Mouse (Mus musculus) embryo, embryonic 11 days (tissue): ENCODE data around the gene Cpsf6.

ENCODE experiments used
- DNase-seq: peaks from one replicate; pipeline ENCODE4 v3.0.0-alpha.2; 2015

Gene Cpsf6

DNA sequence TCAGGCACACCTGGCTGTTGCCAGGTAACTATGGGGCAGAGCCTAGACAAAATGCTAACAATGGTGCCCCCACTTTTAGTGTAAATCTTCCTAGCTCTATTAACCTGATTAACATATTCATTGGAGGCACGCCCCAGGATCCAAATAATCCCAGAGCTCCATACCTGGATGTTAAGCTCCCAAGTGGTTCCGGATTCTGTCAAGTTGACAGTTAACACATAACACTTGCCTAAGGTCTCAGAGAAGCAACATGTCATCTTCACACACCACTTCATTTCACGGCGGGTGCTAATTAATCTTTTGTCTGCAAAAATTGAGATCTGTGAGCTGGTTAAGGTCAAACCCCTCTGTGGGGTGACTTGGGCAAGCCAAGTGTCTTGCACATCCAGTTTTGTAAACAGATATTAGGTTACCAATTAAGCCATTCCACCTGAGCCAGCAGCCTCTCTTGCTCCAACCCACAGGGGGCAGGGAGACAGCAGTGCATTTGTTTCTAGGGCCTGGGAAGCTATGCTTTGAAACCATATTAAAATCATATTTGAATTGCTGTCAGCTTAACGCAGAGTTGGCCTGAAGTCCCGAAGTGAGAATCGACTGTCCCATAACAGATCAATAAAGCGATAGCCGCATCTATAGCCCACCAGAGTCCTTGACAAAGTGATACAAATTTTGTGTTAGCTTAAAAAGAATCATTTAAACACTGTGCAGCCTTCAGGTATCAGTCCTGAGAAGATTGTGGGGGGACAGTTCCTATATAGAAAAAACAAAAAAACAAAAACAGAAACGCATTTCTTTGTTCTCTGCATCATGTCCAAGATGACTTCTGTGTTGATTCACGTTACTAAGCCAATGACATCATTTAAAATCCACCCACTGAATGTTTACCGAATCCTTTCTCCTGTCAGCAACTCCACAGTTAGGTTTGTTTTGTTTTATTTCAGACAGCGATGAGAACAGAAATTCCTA, 34.0 kb upstream of the Cpsf6 start:
- DNase-seq, result no peak

DNA sequence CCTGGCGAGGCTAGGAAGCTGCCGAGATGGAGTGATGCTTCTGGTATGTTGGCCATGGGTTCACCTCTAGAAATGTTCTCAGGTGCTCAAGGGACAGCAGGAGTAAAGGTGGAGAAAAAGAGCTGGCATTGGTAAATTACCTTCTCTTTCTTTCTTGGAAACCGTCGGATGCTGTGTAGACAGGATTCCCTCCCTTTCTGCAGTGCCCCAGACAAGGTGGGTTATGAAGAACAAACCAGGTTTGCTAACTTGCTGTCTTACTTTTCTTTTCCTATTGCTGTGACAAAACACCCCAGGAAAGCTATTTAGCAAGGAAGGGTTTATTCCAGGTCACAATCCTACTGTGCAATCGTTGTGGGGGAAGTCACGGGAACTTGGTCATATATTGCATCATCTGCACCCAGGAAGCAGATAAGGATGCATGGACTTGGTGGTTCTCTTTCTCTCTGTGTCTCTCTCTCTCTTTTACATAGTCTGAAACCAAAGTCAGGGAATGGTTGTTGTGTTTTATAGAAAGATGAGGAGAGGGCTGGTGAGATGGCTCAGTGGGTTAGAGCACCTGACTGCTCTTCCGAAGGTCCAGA, 32.8 kb upstream of the Cpsf6 start:
- no peak for DNase-seq

DNA sequence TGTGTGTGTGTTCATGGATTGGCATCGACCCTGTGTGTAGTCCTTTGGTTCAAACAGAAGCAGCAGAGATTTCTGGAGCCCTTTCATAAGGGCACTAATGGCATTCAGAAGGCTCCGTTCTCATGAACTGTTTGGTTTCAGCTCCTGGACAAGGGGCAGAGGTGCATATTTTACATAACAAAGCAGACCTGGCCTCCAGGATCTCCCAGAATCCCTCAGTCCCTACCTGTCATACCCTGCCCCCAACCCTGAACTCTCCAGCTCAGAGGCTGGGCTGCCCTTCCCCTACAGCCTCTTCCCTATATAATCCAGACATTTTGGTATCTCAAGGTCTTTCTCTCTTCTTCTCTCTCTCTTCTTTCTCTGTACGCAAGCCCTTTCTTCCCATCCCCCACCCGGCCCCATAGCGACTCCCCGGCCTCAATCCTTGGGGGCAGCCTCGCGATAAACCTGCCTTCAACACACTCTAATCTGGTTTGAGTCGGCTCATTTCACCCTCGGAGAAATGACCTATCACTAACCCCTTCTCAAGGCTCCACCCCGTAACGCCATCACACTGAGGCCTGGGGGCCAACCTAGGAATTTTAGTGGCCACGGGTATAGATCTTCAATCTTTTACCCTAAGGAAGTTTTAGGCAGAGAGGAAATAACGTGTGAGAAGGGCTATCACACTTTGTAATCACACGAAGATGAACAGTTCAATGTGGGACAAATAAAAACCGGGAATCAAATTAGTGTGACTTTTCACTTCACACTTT, 32.1 kb upstream of the Cpsf6 start:
- DNase-seq, result peak; percentile 43

DNA sequence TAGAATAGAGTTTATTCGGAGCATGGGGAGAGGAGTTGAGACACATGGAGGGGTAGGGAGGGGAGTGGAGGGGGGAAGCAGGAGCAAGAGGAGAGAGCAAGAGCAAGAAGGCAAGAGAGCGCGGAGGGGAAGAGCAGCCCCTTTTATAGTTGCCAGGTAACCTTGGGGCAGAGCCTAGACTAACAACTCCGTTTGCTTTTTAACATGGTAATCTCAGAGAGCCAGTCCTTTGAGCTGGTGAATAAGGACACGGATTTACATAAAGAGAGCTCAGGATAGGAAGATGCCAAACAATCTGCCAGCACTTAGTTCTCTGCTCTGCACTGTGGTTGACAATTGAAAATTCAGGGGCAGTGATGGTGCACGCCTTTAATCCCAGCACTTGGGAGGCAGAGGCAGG, 31.3 kb upstream of the Cpsf6 start:
- no peak for DNase-seq

DNA sequence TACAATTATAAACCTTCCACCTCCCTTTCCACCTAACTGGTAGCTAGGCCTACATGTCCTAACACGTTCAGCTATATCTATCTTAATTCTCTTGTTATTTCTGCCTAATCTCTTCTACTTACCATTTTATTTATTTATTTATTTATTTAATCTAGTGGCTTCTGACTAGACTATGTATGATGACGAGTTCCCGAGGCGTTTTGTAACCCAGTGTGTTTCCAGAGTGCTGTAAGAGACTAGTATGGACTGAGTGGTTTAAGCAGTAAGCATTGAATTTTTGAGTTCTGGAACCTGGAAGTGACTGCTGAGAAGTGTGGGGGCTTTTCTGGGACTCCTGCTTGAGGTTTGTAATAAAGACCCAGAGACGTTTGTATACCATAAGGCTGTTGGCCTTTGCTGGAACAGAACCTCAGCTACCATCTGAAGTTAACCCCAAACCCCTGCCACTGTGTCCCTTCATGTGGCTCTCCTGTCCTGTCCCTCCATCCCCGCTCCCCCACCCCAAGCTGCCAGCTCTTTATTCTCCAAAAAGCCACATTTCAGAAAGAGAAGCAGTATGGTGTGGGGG, 30.8 kb upstream of the Cpsf6 start:
- no peak for DNase-seq

DNA sequence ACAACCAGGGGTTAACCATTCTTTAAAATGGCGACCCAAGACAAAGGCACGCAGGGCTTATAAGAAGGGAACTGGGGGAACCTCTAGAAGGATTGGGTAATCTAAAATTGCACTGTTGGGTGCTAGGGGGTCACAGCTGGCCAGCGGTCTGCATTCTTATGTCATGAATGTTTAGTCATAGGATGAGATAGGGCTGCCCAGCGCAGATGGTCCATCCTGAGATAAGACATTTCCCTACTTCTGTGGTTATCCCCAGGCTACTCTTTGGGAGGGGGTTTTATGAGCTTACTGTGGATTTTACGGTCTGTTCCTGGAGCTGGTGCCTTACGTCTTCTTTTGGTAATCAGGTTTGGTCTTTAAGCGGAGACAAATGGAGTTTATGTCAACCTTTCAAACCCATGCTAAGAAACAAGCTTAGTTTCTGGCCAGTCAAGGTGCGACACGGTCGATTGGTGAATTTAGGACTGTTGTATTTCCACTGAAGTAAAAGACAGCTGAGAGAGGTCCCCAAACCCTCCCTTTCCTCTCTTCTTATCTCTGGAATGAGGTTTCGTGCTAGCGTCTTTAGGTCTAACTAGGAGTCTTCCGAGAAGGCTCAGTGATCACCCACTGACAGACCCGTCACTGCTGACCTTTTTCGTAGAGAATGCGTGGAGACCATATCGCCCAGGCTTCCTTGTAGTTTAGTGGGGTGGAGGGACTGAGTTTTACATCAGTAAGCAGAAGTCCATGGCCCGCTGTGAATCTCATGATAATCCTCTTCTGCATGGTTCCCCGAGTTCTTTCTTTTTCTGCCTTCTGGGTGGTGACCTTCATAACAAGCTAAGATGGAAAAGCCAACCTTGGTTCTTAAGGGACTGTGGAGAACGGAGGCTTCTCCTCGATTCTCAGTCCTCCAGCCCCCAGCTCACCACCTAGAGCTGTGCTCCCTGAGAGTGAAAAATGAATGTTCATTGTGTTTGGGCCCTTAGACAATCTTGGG, 29.8 kb upstream of the Cpsf6 start:
- DNase-seq, result no peak

DNA sequence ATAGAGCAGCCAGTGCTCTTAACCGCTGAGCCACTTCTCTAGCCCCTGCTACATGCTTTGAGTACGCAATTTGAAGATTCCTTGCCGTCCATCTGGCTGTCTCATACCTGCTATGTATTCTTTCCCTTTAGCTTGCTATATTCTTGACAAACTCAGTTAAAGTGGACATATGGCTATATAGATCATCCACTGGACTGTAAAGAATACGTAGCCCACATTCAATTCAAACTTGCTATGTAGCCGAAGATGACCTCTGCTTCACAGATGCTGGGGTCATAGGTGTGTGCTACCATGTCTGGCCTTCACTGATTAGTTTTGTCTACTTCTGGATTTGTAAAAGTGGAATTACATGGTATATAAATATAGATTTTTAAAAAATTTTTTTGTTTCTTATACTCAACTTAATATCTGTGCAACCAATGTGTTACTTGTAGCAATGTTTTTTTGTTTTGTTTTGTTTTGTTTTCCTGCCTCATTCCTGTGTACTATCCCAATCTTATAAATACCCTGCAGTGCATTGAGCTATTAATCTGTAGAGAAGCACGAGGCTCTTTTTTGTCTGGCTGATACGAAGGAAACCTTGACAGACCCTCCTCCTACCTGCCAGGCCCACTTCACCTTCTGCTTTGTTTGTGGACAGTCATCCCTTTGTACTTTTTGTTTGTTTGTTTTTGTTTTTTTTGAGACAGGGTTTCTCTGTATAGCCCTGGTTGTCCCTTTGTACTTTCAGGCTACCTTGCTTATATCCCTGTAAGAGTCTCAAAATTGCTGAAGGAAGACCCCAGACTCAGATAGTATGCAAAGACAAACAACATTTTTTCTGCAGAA, 28.9 kb upstream of the Cpsf6 start:
- no peak for DNase-seq

DNA sequence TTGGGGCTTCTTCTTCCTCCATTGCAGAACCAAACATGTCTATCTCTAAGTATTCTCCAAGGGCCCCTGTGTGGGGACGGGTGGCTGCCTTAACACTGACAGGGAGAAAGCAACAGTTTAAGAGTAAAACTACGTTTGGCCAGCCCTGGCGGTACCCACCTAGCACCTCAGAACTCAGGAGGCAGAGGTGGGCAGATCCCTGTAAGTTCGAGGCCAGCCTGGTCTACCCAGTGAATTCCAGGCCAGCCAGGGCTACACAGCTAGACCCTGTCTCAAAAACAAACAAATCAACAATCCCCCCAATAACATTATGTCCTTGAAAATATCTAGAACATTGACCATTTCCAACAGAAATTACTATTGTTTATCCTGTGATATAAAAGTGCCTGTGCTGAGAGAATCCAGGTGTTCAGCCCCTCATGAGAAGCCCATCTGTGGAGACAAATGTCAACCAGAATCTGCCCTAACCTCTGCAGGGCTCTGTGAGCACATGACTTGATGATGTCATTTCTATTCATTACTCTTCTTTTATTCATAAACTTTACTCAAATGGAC, 28.0 kb upstream of the Cpsf6 start:
- DNase-seq, result no peak

DNA sequence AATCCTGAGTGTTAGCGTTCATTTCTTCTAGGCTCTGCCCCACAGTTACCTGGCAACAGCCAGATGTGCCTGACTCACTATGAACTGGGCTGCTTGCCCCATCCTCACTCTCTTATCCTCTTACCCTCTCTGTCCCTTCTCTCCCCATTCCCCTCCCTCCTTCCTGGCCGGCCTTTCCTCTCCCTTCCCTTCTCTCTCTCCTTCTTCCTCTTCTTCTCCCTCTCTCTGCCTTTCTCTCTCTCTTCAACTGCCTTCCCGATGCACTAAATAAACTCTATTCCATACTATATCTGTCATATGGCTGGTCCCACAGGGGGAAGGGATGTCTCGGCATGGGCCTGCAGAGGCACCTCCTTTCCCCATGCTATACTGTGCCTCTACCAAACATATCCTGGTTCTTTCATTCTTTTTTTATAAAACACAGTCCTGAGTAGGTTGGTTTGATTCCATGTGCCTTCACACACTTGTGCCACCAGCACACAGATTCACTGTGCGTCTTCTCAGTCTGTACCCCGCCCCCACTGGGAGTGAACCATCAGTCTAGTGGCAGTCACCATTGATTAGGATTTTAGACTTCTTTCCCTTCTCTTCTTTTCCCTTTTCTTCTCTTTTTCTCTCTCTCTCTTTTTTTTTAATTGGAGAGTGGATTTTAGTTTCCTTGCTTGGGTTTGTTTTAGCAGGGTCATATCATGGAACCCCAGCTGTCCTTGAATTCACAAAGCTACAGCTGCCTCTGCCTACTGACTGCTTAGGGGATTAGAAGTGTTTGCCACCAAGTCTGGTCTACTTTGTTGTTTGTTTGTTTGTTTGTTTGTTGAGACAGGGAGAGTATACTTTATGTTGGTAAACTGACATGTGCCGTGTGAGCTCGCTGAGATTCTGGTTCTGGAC, 27.3 kb upstream of the Cpsf6 start:
- no peak for DNase-seq

DNA sequence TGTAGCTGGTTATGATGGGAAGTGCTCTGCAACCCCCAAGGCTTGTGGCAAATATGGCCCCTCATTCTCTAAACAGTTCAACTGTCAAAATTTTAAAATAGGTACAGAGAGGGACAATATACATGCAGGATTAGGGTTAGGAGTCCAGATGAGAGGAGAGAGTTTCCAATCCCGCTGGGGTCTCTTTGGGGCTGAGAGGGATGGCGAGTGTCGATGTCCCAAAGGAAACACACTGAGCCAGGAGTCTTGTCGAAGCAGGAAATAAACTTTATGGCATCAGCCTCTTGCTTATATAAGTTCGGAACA, 26.4 kb upstream of the Cpsf6 start:
- DNase-seq, result no peak

DNA sequence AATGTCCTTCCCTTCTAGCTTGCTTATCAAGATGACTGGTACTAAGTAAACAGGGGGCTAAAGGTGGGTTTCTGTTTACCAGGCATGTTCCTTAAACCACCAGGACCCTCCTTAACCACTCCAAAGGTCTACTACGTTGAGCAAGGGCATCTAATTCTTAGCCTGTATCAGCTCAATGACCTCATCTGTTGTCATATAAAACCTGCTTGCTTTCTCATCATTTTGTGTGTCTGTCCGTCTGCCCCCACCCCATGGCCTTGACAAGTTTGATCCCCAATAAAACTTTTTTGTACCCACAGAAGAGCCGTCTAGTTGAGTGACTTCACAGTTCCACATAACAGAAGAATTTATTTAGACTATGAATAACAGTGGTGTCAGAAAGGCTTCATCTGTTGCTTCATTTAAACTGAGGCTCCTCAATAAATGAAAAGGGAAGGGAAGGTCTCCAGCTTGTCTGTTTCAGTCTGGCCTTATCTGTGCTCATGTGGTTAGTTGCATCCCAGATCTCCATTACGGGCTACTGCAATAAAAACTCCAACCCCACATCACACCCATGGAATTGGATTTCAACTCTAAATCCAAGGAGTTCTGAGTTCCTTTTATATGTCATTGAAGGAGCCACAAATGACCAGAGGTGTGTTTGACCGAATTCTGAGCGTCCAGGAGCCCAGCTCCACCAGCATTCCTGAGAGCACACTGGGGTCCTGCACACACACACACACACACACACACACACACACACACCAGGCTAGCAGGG, 25.9 kb upstream of the Cpsf6 start:
- no peak for DNase-seq

DNA sequence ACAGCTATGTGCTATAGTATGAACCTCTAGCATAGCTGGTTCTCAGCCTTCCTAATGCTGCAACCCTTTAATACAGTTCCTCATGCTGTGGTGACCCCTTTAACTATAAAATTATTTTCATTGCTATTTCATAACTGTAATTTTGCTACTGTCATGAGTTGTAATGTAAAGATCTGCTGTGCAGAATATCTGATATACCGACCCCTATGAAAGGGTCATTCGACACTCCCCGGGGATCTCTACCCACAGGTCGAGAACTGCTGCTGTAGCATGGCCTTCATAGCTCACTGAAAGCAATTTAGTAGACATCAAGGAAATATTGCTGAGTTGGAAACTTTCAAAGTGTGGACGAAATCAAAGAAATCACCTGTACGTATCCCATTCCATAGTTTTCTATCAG, 24.6 kb upstream of the Cpsf6 start:
- DNase-seq, result no peak

DNA sequence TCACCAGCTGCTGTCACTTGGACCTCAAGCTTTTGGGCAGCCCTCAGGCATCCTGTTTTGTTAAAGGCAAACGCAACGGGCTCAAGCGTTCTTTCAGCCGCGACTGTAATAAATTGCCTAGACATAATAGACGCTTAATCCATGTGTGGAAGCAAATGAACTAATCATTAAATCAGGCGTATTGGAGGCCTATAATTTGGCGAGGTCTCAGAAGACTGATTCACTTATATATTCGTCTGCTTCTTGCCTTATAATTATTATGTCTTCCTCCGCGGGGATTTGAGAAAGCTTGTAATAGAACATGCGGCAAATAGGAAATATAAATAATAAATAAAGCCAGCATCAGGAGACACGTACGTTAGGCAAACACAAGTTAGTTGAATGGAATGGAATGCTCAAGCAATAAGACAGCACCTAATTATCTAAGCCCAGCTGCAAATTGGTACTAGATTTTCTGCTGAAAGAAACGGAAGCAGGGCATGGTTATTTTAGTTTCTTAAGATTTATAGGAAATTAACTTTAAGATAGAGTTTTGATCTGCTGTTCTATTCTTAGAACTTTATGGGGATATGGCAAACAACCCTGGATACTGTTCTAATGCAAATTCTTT, 23.6 kb upstream of the Cpsf6 start:
- DNase-seq, result no peak

DNA sequence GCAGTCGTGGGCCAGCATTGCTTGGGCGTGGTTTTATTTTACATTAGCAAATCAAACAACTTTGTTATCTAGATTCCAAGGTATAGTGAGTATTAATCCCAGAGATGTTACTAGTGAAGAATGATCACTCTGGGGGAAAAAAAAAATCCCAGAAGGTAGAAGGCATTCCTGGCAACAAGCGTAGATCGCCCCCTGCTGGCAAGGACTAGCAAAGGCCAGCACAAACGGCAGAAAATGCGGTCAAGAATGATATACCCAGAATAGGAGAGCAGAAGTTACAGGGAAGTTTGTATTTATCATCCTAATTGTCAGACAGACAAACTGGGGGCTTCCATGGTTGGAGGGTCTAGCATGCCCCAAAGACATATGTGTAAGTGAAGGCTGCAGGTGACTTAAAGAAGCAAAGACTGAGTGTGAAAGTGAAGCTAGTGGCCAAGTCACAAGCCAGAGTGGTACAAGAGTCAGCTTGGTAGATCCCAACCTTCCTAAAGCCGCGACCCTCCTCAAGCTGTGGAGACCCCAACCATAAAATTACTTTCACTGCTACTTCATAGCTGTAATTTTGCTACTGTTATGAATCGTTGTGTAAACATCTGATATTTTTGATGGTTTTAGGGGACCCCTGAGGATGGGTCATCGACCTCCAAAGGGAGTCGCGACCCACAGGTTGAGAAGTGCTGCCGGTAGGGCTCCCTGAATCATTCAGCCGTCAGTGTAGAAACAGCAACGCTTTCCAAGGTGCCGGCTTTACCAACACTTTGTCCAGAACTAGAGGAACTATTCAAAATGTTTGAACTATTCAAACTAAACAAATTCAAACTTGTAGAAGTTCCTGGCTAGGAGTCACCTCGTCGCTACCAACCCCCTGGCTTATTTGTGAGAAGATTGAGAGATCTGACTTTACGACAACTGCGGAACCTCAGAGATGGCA, 22.9 kb upstream of the Cpsf6 start:
- DNase-seq, result peak; percentile 65

DNA sequence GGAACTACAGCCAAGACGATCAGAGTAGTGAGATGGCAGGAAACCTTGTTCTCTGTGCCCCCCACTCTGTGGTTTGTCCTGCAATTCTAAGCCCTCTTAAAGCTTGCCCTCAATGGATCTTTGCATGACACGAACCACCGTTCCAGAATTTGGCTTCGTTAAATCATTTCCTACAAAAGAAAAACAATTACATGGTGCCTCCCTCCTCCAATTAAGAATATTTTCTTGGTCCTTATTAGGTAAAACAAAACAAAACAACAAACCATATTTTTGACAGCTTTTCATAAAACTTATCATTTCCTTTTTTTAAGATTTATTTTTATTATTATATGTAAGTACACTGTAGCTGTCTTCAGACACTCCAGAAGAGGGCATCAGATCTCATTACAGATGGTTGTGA, 21.5 kb upstream of the Cpsf6 start:
- DNase-seq, result no peak

DNA sequence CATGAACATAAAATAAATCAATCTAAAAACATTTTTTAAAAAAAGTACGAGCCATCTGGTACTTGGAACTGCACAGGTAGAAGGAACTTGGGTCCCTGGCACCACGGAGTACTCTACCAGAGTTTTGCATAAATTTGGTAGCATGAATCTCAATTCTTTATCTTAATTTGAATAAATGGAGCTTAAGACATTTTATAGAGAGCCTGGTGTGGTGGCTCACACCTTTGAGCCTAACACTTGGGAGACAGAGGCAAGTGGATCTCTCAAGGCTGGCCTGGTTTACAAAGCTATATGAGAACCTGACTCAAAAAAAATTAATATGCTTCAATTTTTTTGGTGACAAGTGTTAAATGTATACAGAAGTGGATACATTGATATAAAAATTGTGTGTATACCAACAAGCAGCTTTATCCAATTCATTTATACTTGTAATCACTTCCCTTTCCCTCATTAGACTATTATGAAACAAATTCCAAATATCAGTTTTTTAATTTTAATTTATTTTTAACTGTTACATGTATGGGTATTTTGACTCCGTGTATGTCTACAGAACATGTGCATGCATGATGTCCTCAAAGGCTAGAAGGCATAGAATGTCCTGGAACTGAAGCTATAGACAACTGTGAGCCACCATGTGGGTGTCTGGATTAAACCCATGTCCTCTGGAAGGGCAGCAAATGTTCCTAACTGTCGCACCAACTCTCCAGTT, 20.6 kb upstream of the Cpsf6 start:
- no peak for DNase-seq

DNA sequence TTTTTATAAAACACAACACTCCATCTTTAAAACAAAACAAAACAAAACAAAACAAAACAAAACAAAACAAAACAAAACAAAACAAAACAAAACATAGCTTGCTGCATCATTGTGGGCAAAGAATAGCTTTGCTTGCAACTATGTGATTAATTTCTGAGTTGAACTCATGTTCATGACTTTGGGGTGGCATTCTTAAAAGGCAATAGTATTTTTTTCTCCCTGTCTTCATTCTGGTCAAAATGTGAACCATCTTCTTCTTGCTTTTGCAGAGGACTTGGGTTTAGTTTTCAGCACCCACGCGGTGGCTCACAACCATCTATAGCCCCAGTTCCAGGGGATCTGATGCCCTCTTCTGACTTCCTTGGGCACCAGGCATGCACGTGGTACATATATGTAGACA, 20.0 kb upstream of the Cpsf6 start:
- no peak for DNase-seq
